Mouse (Mus musculus) embryonic fibroblast, embryonic 13.5 days (primary cell): ENCODE data around the gene Nr6a1. TPM values are rescaled to one million over a fixed set of nuclear protein-coding genes. Genes with fewer than 3 reads are reported as not detected.

Experiments
- H3K27ac ChIP-seq: 2 replicates; pipeline ENCODE4 v1.5.1; 2012; ENCODE audit warnings: low read length, control low read depth, inconsistent platforms; ENCODE audit not compliant: insufficient read depth
- H3K4me1 ChIP-seq: 2 replicates; pipeline ENCODE4 v1.6.1; 2011; ENCODE audit warnings: low read length; ENCODE audit not compliant: control insufficient read depth, insufficient read depth
- H3K4me3 ChIP-seq: 2 replicates; pipeline ENCODE4 v1.5.1; 2011; ENCODE audit warnings: mild to moderate bottlenecking, control low read depth, low read length; ENCODE audit not compliant: insufficient read depth
- CTCF ChIP-seq: IDR thresholded peaks from 2 replicates; pipeline ENCODE4 v1.5.1; 2011; ENCODE audit warnings: mild to moderate bottlenecking, control low read depth, low read length, moderate library complexity, borderline replicate concordance; ENCODE audit not compliant: insufficient read depth
- POLR2A ChIP-seq: IDR thresholded peaks from 2 replicates; pipeline ENCODE4 v1.6.1; 2011; ENCODE audit warnings: low read depth, mild to moderate bottlenecking, control low read depth, low read length, moderate library complexity
- polyA plus RNA-seq: library from polyadenylated mRNA; stranded (reverse); fragments of >200 nt; gene quantifications from 2 replicates; pipeline ENCODE4 v1.2.4, GENCODE M21; 2011; ENCODE audit warnings: low read depth; ENCODE audit not compliant: missing spikeins, insufficient read length

Gene Nr6a1
- polyA plus RNA-seq, 1 experiment = 4.3 TPM

- H3K4me3 ChIP-seq = no peak overlapping the region
- H3K4me1 ChIP-seq = no peaks in the 10 kb centered on the region
- TF ChIP-seq CTCF = no peak
- no peak for TF ChIP-seq POLR2A
- H3K27ac ChIP-seq = no peak overlapping the region
These were observed 197.1 kb downstream of the Nr6a1 start for GRCm38 (mm10) chr2:38730331-38730827.

- Histone ChIP-seq H3K4me3 (no peak overlapping the region), H3K4me1 (no peaks in the 10 kb centered on the region), H3K27ac (no peak overlapping the region)
- TF ChIP-seq CTCF (no peak), POLR2A (no peak)
These were observed 202.1 kb downstream of the Nr6a1 start for GRCm38 (mm10) chr2:38725427-38725826.

- Histone ChIP-seq H3K4me1 (no peaks in the 10 kb centered on the region), H3K4me3 (no peak overlapping the region), H3K27ac (no peak overlapping the region)
- TF ChIP-seq POLR2A (no peak), CTCF (no peak)
These were observed 204.1 kb downstream of the Nr6a1 start for GRCm38 (mm10) chr2:38723378-38723777.

- H3K4me3 ChIP-seq = no peak overlapping the region
- H3K4me1 ChIP-seq = no peaks in the 10 kb centered on the region
- no peak for TF ChIP-seq POLR2A
- no peak for TF ChIP-seq CTCF
- H3K27ac ChIP-seq = no peak overlapping the region
These were observed 205.4 kb downstream of the Nr6a1 start for GRCm38 (mm10) chr2:38722076-38722475.

- TF ChIP-seq POLR2A (no peak), CTCF (no peak)
These were observed 206.8 kb downstream of the Nr6a1 start for GRCm38 (mm10) chr2:38720661-38721060.

GRCm38 (mm10) chr2:38719354-38719753 lies 208.1 kb downstream of the Nr6a1 start:
- Histone ChIP-seq H3K27ac (no peak overlapping the region), H3K4me1 (no peaks in the 10 kb centered on the region), H3K4me3 (no peak overlapping the region)
- TF ChIP-seq CTCF (no peak), POLR2A (no peak)

More at GRCm38 (mm10) chr2:38720661-38721060, 206.8 kb downstream of the Nr6a1 start:
- Histone ChIP-seq H3K4me1 (no peaks in the 10 kb centered on the region), H3K4me3 (no peak overlapping the region), H3K27ac (no peak overlapping the region)

- TF ChIP-seq POLR2A (no peak), CTCF (no peak)
- Histone ChIP-seq H3K4me1 (no peaks in the 10 kb centered on the region), H3K4me3 (no peak overlapping the region), H3K27ac (no peak overlapping the region)
These were observed 208.8 kb downstream of the Nr6a1 start for GRCm38 (mm10) chr2:38718676-38719075.

DNA sequence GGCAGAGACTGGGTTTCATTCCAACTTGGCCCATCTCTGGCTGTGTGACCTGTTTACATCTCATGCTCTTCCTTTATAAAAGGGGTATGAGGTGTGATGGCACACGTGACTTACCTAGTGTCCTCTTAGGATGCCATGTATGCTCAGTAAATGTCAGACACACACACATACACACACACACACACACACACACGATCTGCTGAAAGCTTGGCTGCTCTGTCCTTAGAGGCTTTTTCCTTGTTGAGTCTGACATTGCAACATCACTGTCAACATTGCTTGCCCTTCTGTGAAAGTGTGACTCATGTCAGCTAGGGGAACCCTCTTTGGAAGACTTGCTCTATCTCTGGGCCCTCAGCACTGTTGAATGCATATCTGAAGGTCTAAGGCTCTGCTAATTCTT lies 210.1 kb downstream of the Nr6a1 start:
- H3K27ac ChIP-seq = no peak overlapping the region
- H3K4me1 ChIP-seq = no peaks in the 10 kb centered on the region
- H3K4me3 ChIP-seq = no peak overlapping the region
- TF ChIP-seq CTCF (no peak), POLR2A (no peak)

GRCm38 (mm10) chr2:38714324-38714723 lies 213.2 kb downstream of the Nr6a1 start, which contains the start of gene Nr5a1:
Gene Nr5a1, minus strand, starts transcription at chr2:38714542.
- H3K27ac ChIP-seq = no peak within 1 kb of the TSS
- TF ChIP-seq CTCF (no peak), POLR2A (no peak)

DNA sequence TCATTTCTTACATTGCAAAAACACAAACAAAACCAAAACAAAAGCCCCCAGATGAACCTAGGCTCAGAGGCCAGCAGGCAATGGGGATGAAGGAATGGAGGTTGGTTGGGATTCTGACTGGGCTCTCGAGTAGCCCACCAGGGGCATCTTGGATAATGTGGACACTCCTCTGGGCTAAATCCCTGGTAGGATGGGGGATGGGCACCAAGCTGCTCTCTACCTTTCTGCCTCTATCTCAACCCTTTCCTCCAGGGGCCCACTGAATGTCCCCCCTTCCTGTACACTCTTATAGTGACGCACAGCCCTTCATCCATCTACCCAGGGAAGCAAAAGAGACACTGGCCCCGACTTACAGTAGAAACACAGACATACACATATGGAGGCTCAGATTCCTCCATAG lies 213.9 kb downstream of the Nr6a1 start:
- Histone ChIP-seq H3K27ac (no peak overlapping the region), H3K4me3 (no peak overlapping the region), H3K4me1 (no peaks in the 10 kb centered on the region)
- TF ChIP-seq CTCF (no peak), POLR2A (no peak)

More at GRCm38 (mm10) chr2:38714324-38714723, 213.2 kb downstream of the Nr6a1 start, which contains the start of gene Nr5a1:
- Histone ChIP-seq H3K4me1 (no peaks in the 10 kb centered on the region), H3K4me3 (no peak within 1 kb of the TSS)

GRCm38 (mm10) chr2:38712769-38713125 lies 214.7 kb downstream of the Nr6a1 start:
- TF ChIP-seq POLR2A (no peak), CTCF (no peak)
- Histone ChIP-seq H3K4me3 (no peak overlapping the region), H3K4me1 (no peaks in the 10 kb centered on the region), H3K27ac (no peak overlapping the region)
